Mouse (Mus musculus): ENCODE results near the gene Slc16a10. TPM values are rescaled to one million over a fixed set of nuclear protein-coding genes. Genes with fewer than 3 reads are reported as not detected.

Gene Slc16a10
- total and polyA plus RNA-seq, 2 experiments from 2014 or later, result 1.5 to 2.5 TPM

GRCm38 (mm10) chr10:40164421-40165386 is 22.6 kb upstream of the Slc16a10 start:
- ATAC-seq, result peak; percentile 42; the same call in 1 of the 2 replicates
- DNase-seq, result peak; percentile 22
- H3K9me3 ChIP-seq (ENCODE audit: low read length), result peaks cover 4% of the 10 kb centered on the region; the same call in 1 of the 2 replicates

GRCm38 (mm10) chr10:40163914-40164313 is 21.9 kb upstream of the Slc16a10 start:
- H3K4me3 ChIP-seq (ENCODE audit: low read depth, low read length), result no peak overlapping the region
- H3K27ac ChIP-seq (ENCODE audit: low read depth, low read length), result no peak overlapping the region
- 87% methylated on average over 13 of the region's 13 CpGs for WGBS
- TF ChIP-seq CTCF (IDR thresholded peaks at IDR 0.05; ENCODE audit: low read depth), result no peak
- H3K4me1 ChIP-seq (ENCODE audit: insufficient read depth), result no peaks in the 10 kb centered on the region
- no peaks in the 10 kb centered on the region for H3K27me3 ChIP-seq (ENCODE audit: insufficient read depth, low read length)
- H3K9ac ChIP-seq, result no peak overlapping the region
- ATAC-seq, result no peak
- no peaks in the 10 kb centered on the region for H3K36me3 ChIP-seq (ENCODE audit: insufficient read depth)
- no peak overlapping the region for H3K4me2 ChIP-seq (ENCODE audit: low read depth)
- DNase-seq, result no peak
- H3K9me3 ChIP-seq (ENCODE audit: low read length), result peaks cover 4% of the 10 kb centered on the region; the same call in 1 of the 2 replicates

More at GRCm38 (mm10) chr10:40164421-40165386, 22.6 kb upstream of the Slc16a10 start:
- H3K4me2 ChIP-seq (ENCODE audit: low read depth), result no peak overlapping the region
- TF ChIP-seq CTCF (IDR thresholded peaks at IDR 0.05; ENCODE audit: low read depth), result no peak
- WGBS, result 81% methylated on average over 27 of the region's 27 CpGs
- H3K4me1 ChIP-seq (ENCODE audit: insufficient read depth), result no peaks in the 10 kb centered on the region
- no peaks in the 10 kb centered on the region for H3K36me3 ChIP-seq (ENCODE audit: insufficient read depth)
- no peak overlapping the region for H3K4me3 ChIP-seq (ENCODE audit: low read depth, low read length)
- H3K27ac ChIP-seq (ENCODE audit: low read depth, low read length), result no peak overlapping the region
- H3K9ac ChIP-seq, result no peak overlapping the region
- no peaks in the 10 kb centered on the region for H3K27me3 ChIP-seq (ENCODE audit: insufficient read depth, low read length)

- Histone ChIP-seq H3K36me3 (ENCODE audit: insufficient read depth) (no peaks in the 10 kb centered on the region), H3K4me1 (ENCODE audit: insufficient read depth) (no peaks in the 10 kb centered on the region), H3K4me3 (ENCODE audit: low read depth, low read length) (no peak overlapping the region), H3K9me3 (ENCODE audit: low read length) (peaks cover 4% of the 10 kb centered on the region; the same call in 1 of the 2 replicates), H3K4me2 (ENCODE audit: low read depth) (no peak overlapping the region), H3K9ac (no peak overlapping the region), H3K27me3 (ENCODE audit: insufficient read depth, low read length) (no peaks in the 10 kb centered on the region), H3K27ac (ENCODE audit: low read depth, low read length) (no peak overlapping the region)
- DNase-seq, result no peak
- TF ChIP-seq CTCF (IDR thresholded peaks at IDR 0.05; ENCODE audit: low read depth), result no peak
- 90% methylated on average over 8 of the region's 8 CpGs for WGBS
- ATAC-seq, result no peak
Measured at GRCm38 (mm10) chr10:40163338-40163737, 21.3 kb upstream of the Slc16a10 start.

GRCm38 (mm10) chr10:40161701-40162255 is 19.7 kb upstream of the Slc16a10 start:
- DNase-seq, result no peak
- Histone ChIP-seq H3K4me1 (ENCODE audit: insufficient read depth) (no peaks in the 10 kb centered on the region), H3K4me3 (ENCODE audit: low read depth, low read length) (no peak overlapping the region), H3K27me3 (ENCODE audit: insufficient read depth, low read length) (no peaks in the 10 kb centered on the region), H3K27ac (ENCODE audit: low read depth, low read length) (no peak overlapping the region), H3K36me3 (ENCODE audit: insufficient read depth) (no peaks in the 10 kb centered on the region), H3K9me3 (ENCODE audit: low read length) (peaks cover 4% of the 10 kb centered on the region; the same call in 1 of the 2 replicates), H3K4me2 (ENCODE audit: low read depth) (no peak overlapping the region), H3K9ac (no peak overlapping the region)
- no peak for ATAC-seq
- 89% methylated on average over 5 of the region's 5 CpGs for WGBS
- TF ChIP-seq CTCF (IDR thresholded peaks at IDR 0.05; ENCODE audit: low read depth), result no peak

GRCm38 (mm10) chr10:40161236-40161635 is 19.2 kb upstream of the Slc16a10 start:
- ATAC-seq (no peak), DNase-seq (no peak)
- H3K9ac ChIP-seq, result no peak overlapping the region
- H3K4me2 ChIP-seq (ENCODE audit: low read depth), result no peak overlapping the region
- no peak for TF ChIP-seq CTCF (IDR thresholded peaks at IDR 0.05; ENCODE audit: low read depth)
- no peaks in the 10 kb centered on the region for H3K36me3 ChIP-seq (ENCODE audit: insufficient read depth)
- 92% methylated on average over 2 of the region's 2 CpGs for WGBS
- H3K27me3 ChIP-seq (ENCODE audit: insufficient read depth, low read length), result no peaks in the 10 kb centered on the region
- no peak overlapping the region for H3K4me3 ChIP-seq (ENCODE audit: low read depth, low read length)
- H3K27ac ChIP-seq (ENCODE audit: low read depth, low read length), result no peak overlapping the region
- H3K4me1 ChIP-seq (ENCODE audit: insufficient read depth), result no peaks in the 10 kb centered on the region
- H3K9me3 ChIP-seq (ENCODE audit: low read length), result peaks cover 4% of the 10 kb centered on the region; the same call in 1 of the 2 replicates

GRCm38 (mm10) chr10:40152550-40152857 is 10.4 kb upstream of the Slc16a10 start:
- Histone ChIP-seq H3K36me3 (ENCODE audit: insufficient read depth) (no peaks in the 10 kb centered on the region), H3K4me1 (ENCODE audit: insufficient read depth) (no peaks in the 10 kb centered on the region), H3K9me3 (ENCODE audit: low read length) (no peaks in the 10 kb centered on the region), H3K4me2 (ENCODE audit: low read depth) (no peak overlapping the region), H3K4me3 (ENCODE audit: low read depth, low read length) (no peak overlapping the region), H3K9ac (no peak overlapping the region), H3K27ac (ENCODE audit: low read depth, low read length) (no peak overlapping the region), H3K27me3 (ENCODE audit: insufficient read depth, low read length) (no peaks in the 10 kb centered on the region)
- DNase-seq, result no peak
- no peak for TF ChIP-seq CTCF (IDR thresholded peaks at IDR 0.05; ENCODE audit: low read depth)
- 78% methylated on average over 4 of the region's 4 CpGs for WGBS
- no peak for ATAC-seq

Data from forebrain, postnatal 0 days (tissue).